Mouse (Mus musculus): ENCODE measurements at regions not wholly inside any gene's neighbourhood (a gene's known extent, or its start where the extent isn't known, plus 50 kb on each side); places are given as distances from the start of the nearest gene placed in this dataset.

DNA sequence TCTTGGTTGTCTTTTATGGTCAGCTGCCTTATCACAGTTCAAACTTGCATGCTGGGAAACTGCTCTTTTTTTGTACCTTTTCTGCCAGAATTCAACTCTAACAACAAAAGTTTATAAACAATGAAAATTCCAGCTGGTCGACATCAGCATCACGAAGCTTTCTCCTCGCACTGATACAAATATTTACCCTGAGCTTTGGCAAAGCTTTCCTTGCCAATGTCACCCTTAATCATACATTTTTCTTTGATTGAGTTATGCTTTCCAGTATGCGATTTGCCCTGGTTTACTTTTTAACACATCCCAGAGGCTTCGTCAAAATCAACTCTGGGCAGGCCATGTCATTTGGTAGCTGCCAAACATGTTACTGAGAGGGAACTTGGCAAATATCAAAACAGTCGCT lies 1333.5 kb upstream of the Zeb2 start:
- TF ChIP-seq CTCF (conservative IDR thresholded peaks at IDR 0.05; ENCODE audit: insufficient read depth, insufficient read length, low read depth, low read length) (no peak), POLR2A (IDR thresholded peaks at IDR 0.05; ENCODE audit: low read depth, low read length) (no peak)

Measured in kidney, adult 2 months (tissue).